Mouse (Mus musculus) CH12.LX (cell line): ENCODE measurements around the gene Cfap77. TPM values are rescaled to one million over a fixed set of nuclear protein-coding genes. Genes with fewer than 3 reads are reported as not detected.

Experiments
- DNase-seq: peaks from one replicate; pipeline ENCODE4 v3.0.0-alpha.2; 2013; ENCODE audit errors: extremely low read depth
- H3K27ac ChIP-seq: 2 replicates; pipeline ENCODE4 v1.5.1; 2012; ENCODE audit warnings: low read depth, mild to moderate bottlenecking, control low read depth, moderate library complexity; ENCODE audit not compliant: insufficient read depth
- H3K27me3 ChIP-seq: replicated peaks from 2 replicates; pipeline ENCODE3; 2012; ENCODE audit warnings: inconsistent platforms
- H3K36me3 ChIP-seq, 2 experiments: replicated peaks in 1 of 2; 2 replicates each; pipeline versions ENCODE3 to v1.6.1; 2012; ENCODE audit warnings: inconsistent platforms in 1 of 2, low read length in 1 of 2, mild to moderate bottlenecking in 1 of 2, mixed read lengths in 1 of 2, moderate library complexity in 1 of 2; ENCODE audit not compliant: control insufficient read depth in 1 of 2, insufficient read depth in 1 of 2
- H3K4me1 ChIP-seq, 2 experiments: 2 replicates each; pipeline ENCODE4 v1.6.1; 2012; ENCODE audit warnings: inconsistent platforms in 1 of 2, moderate library complexity in 1 of 2; ENCODE audit not compliant: insufficient read depth in 2 of 2, control insufficient read depth in 1 of 2
- H3K4me2 ChIP-seq: 2 replicates; pipeline ENCODE4 v1.6.1; 2012; ENCODE audit warnings: low read depth, mild to moderate bottlenecking, control low read depth; ENCODE audit not compliant: poor library complexity, insufficient read depth, severe bottlenecking
- H3K4me3 ChIP-seq, 3 experiments: fragments of 150-350 bp in 1 of 3; sonication (generic) in 1 of 3; replicated peaks in 1 of 3; 2 replicates each; pipeline versions ENCODE3 to v1.5.1; 2011 to 2012; ENCODE audit warnings: low read depth in 2 of 3, low read length in 2 of 3, mild to moderate bottlenecking in 2 of 3, moderate library complexity in 2 of 3, control low read depth in 1 of 3, improper control_type of control experiment in 1 of 3, inconsistent platforms in 1 of 3, mixed read lengths in 1 of 3; ENCODE audit not compliant: poor library complexity in 1 of 3
- H3K79me2 ChIP-seq: replicated peaks from 2 replicates; pipeline ENCODE4 v1.6.1; 2012; ENCODE audit warnings: mild to moderate bottlenecking, moderate library complexity; ENCODE audit not compliant: control insufficient read depth, poor library complexity, insufficient read depth, severe bottlenecking; ENCODE audit errors: extremely low read depth
- H3K9ac ChIP-seq: 2 replicates; pipeline ENCODE4 v1.6.1; 2012; ENCODE audit warnings: low read depth, mild to moderate bottlenecking, control low read depth, moderate library complexity; ENCODE audit not compliant: insufficient read depth
- H3K9me3 ChIP-seq: replicated peaks from 2 replicates; pipeline ENCODE3; 2012; ENCODE audit warnings: low read length, inconsistent platforms, mixed read lengths
- CHD1 ChIP-seq: IDR thresholded peaks from 2 replicates; pipeline ENCODE4 v1.6.1; 2012; ENCODE audit warnings: low read depth, low read length, improper control_type of control experiment, inconsistent platforms
- CTCF ChIP-seq, 2 experiments: IDR thresholded peaks in 1 of 2; conservative IDR thresholded peaks in 1 of 2; 2 replicates each; pipeline ENCODE4 v1.5.1; 2011 to 2012; ENCODE audit warnings: low read depth in 2 of 2, low read length in 2 of 2, improper control_type of control experiment in 1 of 2, inconsistent platforms in 1 of 2, mild to moderate bottlenecking in 1 of 2, moderate library complexity in 1 of 2
- E2F4 ChIP-seq: IDR thresholded peaks from 2 replicates; pipeline ENCODE4 v1.6.1; 2011; ENCODE audit warnings: low read depth, low read length, improper control_type of control experiment; ENCODE audit not compliant: insufficient replicate concordance
- EP300 ChIP-seq: IDR thresholded peaks from 2 replicates; pipeline ENCODE4 v1.6.1; 2011; ENCODE audit warnings: low read length, improper control_type of control experiment
- ETS1 ChIP-seq: conservative IDR thresholded peaks from 2 replicates; pipeline ENCODE4 v1.6.1; 2012; ENCODE audit warnings: low read depth, mild to moderate bottlenecking, inconsistent platforms, low read length, improper control_type of control experiment, moderate library complexity
- HCFC1 ChIP-seq: IDR thresholded peaks from 2 replicates; pipeline ENCODE4 v1.6.1; 2012; ENCODE audit warnings: low read depth, mild to moderate bottlenecking, inconsistent platforms, low read length, improper control_type of control experiment
- IRF4 ChIP-seq: IDR thresholded peaks from 2 replicates; pipeline ENCODE4 v1.6.1; 2014; ENCODE audit warnings: low read depth, mild to moderate bottlenecking, inconsistent platforms, low read length, improper control_type of control experiment
- JUN ChIP-seq: IDR thresholded peaks from 2 replicates; pipeline ENCODE4 v1.6.1; 2011; ENCODE audit warnings: low read depth, mild to moderate bottlenecking, low read length, improper control_type of control experiment, moderate library complexity; ENCODE audit not compliant: insufficient read depth
- KAT2A ChIP-seq: IDR thresholded peaks from 2 replicates; pipeline ENCODE4 v1.6.1; 2012; ENCODE audit warnings: low read length, improper control_type of control experiment, inconsistent platforms; ENCODE audit not compliant: insufficient replicate concordance
- MAFK ChIP-seq: IDR thresholded peaks from 2 replicates; pipeline ENCODE4 v1.6.1; 2011; ENCODE audit warnings: low read length, improper control_type of control experiment; ENCODE audit not compliant: insufficient replicate concordance
- MAX ChIP-seq: IDR thresholded peaks from 2 replicates; pipeline ENCODE4 v1.6.1; 2011; ENCODE audit warnings: low read length, improper control_type of control experiment
- MAZ ChIP-seq: IDR thresholded peaks from 2 replicates; pipeline ENCODE4 v1.6.1; 2012; ENCODE audit warnings: low read depth, mild to moderate bottlenecking, inconsistent platforms, low read length, improper control_type of control experiment, moderate library complexity
- MYC ChIP-seq: IDR thresholded peaks from 2 replicates; pipeline ENCODE4 v1.6.1; 2011; ENCODE audit warnings: low read depth, mild to moderate bottlenecking, improper control_type of control experiment, low read length
- NELFE ChIP-seq: IDR thresholded peaks from 2 replicates; pipeline ENCODE4 v1.6.1; 2011; ENCODE audit warnings: low read depth, low read length, improper control_type of control experiment
- NRF1 ChIP-seq: IDR thresholded peaks from 2 replicates; pipeline ENCODE4 v1.6.1; 2014; ENCODE audit warnings: low read depth, mild to moderate bottlenecking, inconsistent platforms, low read length, improper control_type of control experiment, moderate library complexity
- POLR2AphosphoS2 ChIP-seq: IDR thresholded peaks from 2 replicates; pipeline ENCODE4 v1.6.1; 2011; ENCODE audit warnings: low read depth, low read length, improper control_type of control experiment
- RAD21 ChIP-seq: IDR thresholded peaks from 2 replicates; pipeline ENCODE4 v1.6.1; 2011; ENCODE audit warnings: low read depth, mild to moderate bottlenecking, low read length, improper control_type of control experiment, moderate library complexity
- RCOR1 ChIP-seq: conservative IDR thresholded peaks from 2 replicates; pipeline ENCODE4 v1.6.1; 2012; ENCODE audit warnings: low read depth, mild to moderate bottlenecking, inconsistent platforms, low read length, improper control_type of control experiment
- SIN3A ChIP-seq: IDR thresholded peaks from 2 replicates; pipeline ENCODE4 v1.6.1; 2012; ENCODE audit warnings: low read length, improper control_type of control experiment, inconsistent platforms
- SMC3 ChIP-seq: IDR thresholded peaks from 2 replicates; pipeline ENCODE4 v1.6.1; 2011; ENCODE audit warnings: low read depth, low read length, improper control_type of control experiment
- TCF12 ChIP-seq: IDR thresholded peaks from 2 replicates; pipeline ENCODE4 v1.6.1; 2014; ENCODE audit warnings: low read depth, mild to moderate bottlenecking, inconsistent platforms, low read length, improper control_type of control experiment
- UBTF ChIP-seq: IDR thresholded peaks from 2 replicates; pipeline ENCODE4 v1.6.1; 2012; ENCODE audit warnings: low read depth, mild to moderate bottlenecking, inconsistent platforms, low read length, improper control_type of control experiment, moderate library complexity
- USF1 ChIP-seq: IDR thresholded peaks from 2 replicates; pipeline ENCODE4 v1.6.1; 2014; ENCODE audit warnings: low read depth, mild to moderate bottlenecking, inconsistent platforms, low read length, improper control_type of control experiment
- ZC3H11A ChIP-seq: IDR thresholded peaks from 2 replicates; pipeline ENCODE4 v1.6.1; 2012; ENCODE audit warnings: low read depth, mild to moderate bottlenecking, inconsistent platforms, low read length, improper control_type of control experiment
- ZKSCAN1 ChIP-seq: IDR thresholded peaks from 2 replicates; pipeline ENCODE4 v1.6.1; 2012; ENCODE audit warnings: low read depth, inconsistent platforms, low read length, improper control_type of control experiment, borderline replicate concordance
- ZMIZ1 ChIP-seq: IDR thresholded peaks from 2 replicates; pipeline ENCODE4 v1.6.1; 2012; ENCODE audit warnings: low read depth, mild to moderate bottlenecking, inconsistent platforms, low read length, improper control_type of control experiment
- dilution Hi-C: fragments of 300-500 bp; cut with MboI; formaldehyde crosslinking; loops from 2 replicates; pipeline ENCODE4 v1.14.3; 2020; ENCODE audit warnings: low sequenced_read_pairs; ENCODE audit not compliant: extremely low pct_unique_long_range_greater_than_20kb, extremely low pct_ligation_motif_present
- in situ Hi-C: fragments of 300-500 bp; cut with MboI; formaldehyde crosslinking; loops from 3 replicates; pipeline ENCODE4 v1.14.3; 2019; ENCODE audit warnings: low sequenced_read_pairs, low pct_ligation_motif_present, low pct_unique_long_range_greater_than_20kb, mixed read lengths
- polyA plus RNA-seq: library from polyadenylated mRNA; unstranded; fragments of >175 nt; gene quantifications from 2 replicates; pipeline ENCODE4 v1.2.1, GENCODE M21; 2012; ENCODE audit warnings: low read depth; ENCODE audit not compliant: insufficient read length
- total RNA-seq, 2 experiments: library from RNA; depleted of rRNA; stranded (reverse); fragments of 300-350 nt in 1 of 2; fragments of >200 nt in 1 of 2; gene quantifications; 2 replicates each; pipeline ENCODE4 v1.2.3; 2012 to 2014

Gene Cfap77
- total and polyA plus RNA-seq, 3 experiments: 0.25 to 0.47 (median 0.35) TPM

DNA sequence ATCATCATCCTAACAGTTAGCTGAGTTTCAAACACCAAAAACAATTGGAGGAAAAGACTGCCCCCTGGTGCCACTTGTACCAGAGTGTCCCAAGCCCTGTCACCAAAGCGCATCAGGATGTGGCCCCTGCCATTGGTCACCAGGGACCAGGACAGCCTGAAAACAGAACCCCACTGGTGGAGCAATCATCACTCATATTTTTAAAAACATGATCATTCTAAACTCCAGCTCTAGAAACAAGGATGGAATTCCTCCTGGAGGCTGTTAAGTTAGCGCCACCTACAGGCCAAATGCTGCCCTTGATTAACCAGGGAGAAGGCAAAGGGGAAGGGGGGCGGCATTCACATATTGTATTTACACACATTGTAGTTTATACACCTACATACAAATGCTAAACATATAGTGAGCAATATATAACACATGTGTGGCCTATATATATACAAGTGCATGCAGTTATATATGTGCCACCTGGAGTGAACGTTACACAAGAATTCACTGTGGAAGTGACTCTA is 1.9 kb downstream of the Cfap77 start:
- Histone ChIP-seq H3K27ac (no peak overlapping the region), H3K9ac (0 out of 2 replicates have a peak overlapping the region, but pooled peaks have one; percentile 23), H3K9me3 (no peaks in the 10 kb centered on the region), H3K36me3 (no peaks in the 10 kb centered on the region), H3K79me2 (no peaks in the 10 kb centered on the region), H3K27me3 (peaks cover 16% of the 10 kb centered on the region), H3K4me2 (peak overlapping the region; percentile 80), H3K4me3 (peak overlapping the region in 2 of 3 experiments; percentile 17 to 38), H3K4me1 (peaks cover 4 to 32% of the 10 kb centered on the region in 2 experiments; a peak in 3 of 4 replicates)
- peak; percentile 77 for DNase-seq
- TF ChIP-seq NRF1: no peak
- TF ChIP-seq ZC3H11A: no peak
- no peak for TF ChIP-seq CHD1
- no peak; the same call in 1 of the 2 replicates for TF ChIP-seq MYC
- TF ChIP-seq E2F4: no peak
- TF ChIP-seq CTCF (conservative IDR thresholded peaks at IDR 0.05 in 1 of 2, IDR thresholded peaks at IDR 0.05 in 1 of 2; ENCODE audit: low read depth in 2 of 2, low read length in 2 of 2): peak; percentile 87 to 89
- 0 out of 2 replicates have a peak, but pooled peaks have one; percentile 7 for TF ChIP-seq ETS1
- peak; percentile 59 for TF ChIP-seq RAD21
- no peak for TF ChIP-seq ZMIZ1
- TF ChIP-seq IRF4: no peak
- no peak for TF ChIP-seq EP300
- TF ChIP-seq SMC3: peak; percentile 57
- no peak for TF ChIP-seq ZKSCAN1
- no peak for TF ChIP-seq POLR2AphosphoS2
- no peak for TF ChIP-seq SIN3A
- no peak for TF ChIP-seq UBTF
- TF ChIP-seq HCFC1: no peak
- TF ChIP-seq NELFE: peak; percentile 30; the same call in 1 of the 2 replicates
- TF ChIP-seq MAX: no peak
- TF ChIP-seq KAT2A: no peak
- TF ChIP-seq MAZ: 0 out of 2 replicates have a peak, but pooled peaks have one; percentile 9
- TF ChIP-seq MAFK: no peak
- TF ChIP-seq USF1: no peak
- no peak for TF ChIP-seq RCOR1
- TF ChIP-seq TCF12: no peak
- TF ChIP-seq JUN: no peak
- in situ Hi-C loops (loop anchor here (5.0 kb wide), 2 partner anchors 131 to 301 kb away; no protein-coding TSS in a partner anchor), dilution Hi-C loops (no loop called here)
